Mouse (Mus musculus) thymus, adult 2 months (tissue): ENCODE results near the gene Gtpbp2. TPM values are rescaled to one million over a fixed set of nuclear protein-coding genes. Genes with fewer than 3 reads are reported as not detected.

Experiments used
- DNase-seq: peaks from one replicate; pipeline ENCODE4 v3.0.0; 2021
- H3K27ac ChIP-seq: fragments of 200-500 bp; 2 replicates; pipeline ENCODE4 v1.5.1; 2012; ENCODE audit warnings: low read length, control low read depth; ENCODE audit not compliant: control insufficient read depth, insufficient read depth
- H3K27me3 ChIP-seq: fragments of 200-500 bp; 2 replicates; pipeline ENCODE4 v1.6.1; 2012; ENCODE audit warnings: mild to moderate bottlenecking, low read length, moderate library complexity, mixed read lengths; ENCODE audit not compliant: control insufficient read depth, insufficient read depth
- H3K36me3 ChIP-seq: fragments of 200-500 bp; 2 replicates; pipeline ENCODE4 v1.6.1; 2012; ENCODE audit warnings: mild to moderate bottlenecking, low read length, moderate library complexity; ENCODE audit not compliant: control insufficient read depth, insufficient read depth
- H3K4me1 ChIP-seq: fragments of 200-500 bp; replicated peaks from 2 replicates; pipeline ENCODE4 v1.6.1; 2012; ENCODE audit warnings: low read length; ENCODE audit not compliant: control insufficient read depth, insufficient read depth
- H3K4me3 ChIP-seq: fragments of 200-500 bp; 2 replicates; pipeline ENCODE4 v1.5.1; 2012; ENCODE audit warnings: mild to moderate bottlenecking, low read length, control low read depth, moderate library complexity; ENCODE audit not compliant: control insufficient read depth, insufficient read depth
- CTCF ChIP-seq: fragments of 200-500 bp; IDR thresholded peaks from 2 replicates; pipeline ENCODE4 v1.5.1; 2012; ENCODE audit warnings: mild to moderate bottlenecking, control low read depth, low read length, moderate library complexity, borderline replicate concordance; ENCODE audit not compliant: control insufficient read depth, poor library complexity, insufficient read depth; ENCODE audit errors: extremely low read depth
- POLR2A ChIP-seq: fragments of 200-500 bp; IDR thresholded peaks from 2 replicates; pipeline ENCODE4 v1.6.1; 2012; ENCODE audit warnings: mild to moderate bottlenecking, low read length, control low read depth, moderate library complexity; ENCODE audit not compliant: control insufficient read depth, poor library complexity, insufficient read depth; ENCODE audit errors: extremely low read depth
- WGBS: fragments of 180-500 bp; shearing (Covaris S2); methylation state at CpG from one replicate; pipeline ENCODE4 v1.1.7; 2018; 5-methylcytosine and 5-hydroxymethylcytosine counted together
- polyA plus RNA-seq: library from polyadenylated mRNA; depleted of rRNA; stranded (reverse); fragments of >200 nt; gene quantifications from 2 replicates; pipeline ENCODE4 v1.2.3, GENCODE M21; 2012

Gene Gtpbp2
- polyA plus RNA-seq, 1 experiment, result 339 TPM

DNA sequence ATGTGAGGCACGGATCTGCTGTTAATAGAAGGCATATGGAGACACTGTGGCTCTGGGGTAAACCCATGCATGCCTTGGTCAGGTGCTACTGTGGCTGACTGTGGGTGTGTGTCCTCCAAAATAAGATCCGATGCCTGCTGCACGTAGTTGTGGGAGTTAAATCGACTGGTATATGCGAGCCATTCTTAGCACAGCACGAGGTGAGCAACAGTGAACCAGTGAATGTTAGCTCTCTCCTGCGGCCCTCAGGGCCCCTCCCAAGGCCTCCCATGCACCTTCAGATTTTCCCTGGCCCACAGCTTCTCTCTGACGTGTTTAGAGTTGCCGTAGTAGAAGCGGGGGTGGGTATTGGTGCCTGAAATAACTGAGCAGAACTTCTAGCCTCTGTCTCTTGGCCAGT lies 41.2 kb upstream of the Gtpbp2 start:
- 94% methylated on average over 10 of the region's 10 CpGs for WGBS

DNA sequence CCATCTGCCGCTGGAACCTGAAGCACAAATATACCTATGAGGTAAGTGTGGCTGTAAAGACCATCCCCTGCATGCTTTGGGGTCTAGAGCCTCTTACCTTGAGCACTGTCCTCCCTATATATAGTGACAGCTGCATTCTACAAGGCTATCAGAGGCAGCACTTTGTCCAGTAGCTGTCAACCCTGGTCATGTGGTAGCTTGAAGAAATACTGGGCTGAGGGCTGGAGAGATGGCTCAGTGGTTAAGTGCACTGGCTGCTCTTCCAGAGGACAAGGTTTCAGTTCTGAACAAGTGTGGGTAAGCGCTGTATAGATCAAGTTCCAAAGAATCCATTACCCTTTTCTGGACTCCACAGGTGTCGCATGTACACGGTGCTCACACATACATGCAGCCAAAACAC lies 38.0 kb upstream of the Gtpbp2 start:
- Histone ChIP-seq H3K4me1 (no peaks in the 10 kb centered on the region), H3K36me3 (peaks cover 60% of the 10 kb centered on the region), H3K27me3 (no peaks in the 10 kb centered on the region), H3K4me3 (no peak overlapping the region), H3K27ac (no peak overlapping the region)
- TF ChIP-seq CTCF (no peak), POLR2A (no peak)
- no peak for DNase-seq
- 97% methylated on average over 4 of the region's 4 CpGs for WGBS

More for the DNA sequence above, 41.2 kb upstream of the Gtpbp2 start:
- H3K4me3 ChIP-seq, result no peak overlapping the region
- H3K27me3 ChIP-seq, result no peaks in the 10 kb centered on the region
- H3K36me3 ChIP-seq, result peaks cover 33% of the 10 kb centered on the region
- H3K27ac ChIP-seq, result no peak overlapping the region
- H3K4me1 ChIP-seq, result no peaks in the 10 kb centered on the region
- TF ChIP-seq CTCF (no peak), POLR2A (no peak)
- no peak for DNase-seq

DNA sequence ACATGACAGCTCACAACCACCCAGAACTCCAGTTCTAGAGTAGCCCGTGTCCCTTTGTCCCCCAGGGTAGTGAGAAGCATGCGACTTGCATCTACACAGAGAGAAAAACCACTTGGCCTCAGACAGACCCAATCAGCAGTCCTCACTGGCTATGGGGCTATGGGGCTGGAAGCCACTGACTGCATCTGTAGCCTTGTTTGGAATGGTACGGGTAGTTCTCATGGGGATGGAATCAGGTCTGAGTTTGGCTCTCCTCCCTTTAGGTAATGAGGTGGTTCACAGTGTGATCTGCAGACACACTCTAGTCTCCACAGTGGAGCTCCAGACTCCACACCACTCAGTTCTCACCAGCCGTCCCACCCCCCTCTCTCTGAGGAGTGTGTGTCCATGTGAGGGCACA lies 37.5 kb upstream of the Gtpbp2 start:
- Histone ChIP-seq H3K36me3 (peaks cover 55% of the 10 kb centered on the region), H3K27ac (no peak overlapping the region), H3K27me3 (no peaks in the 10 kb centered on the region), H3K4me3 (no peak overlapping the region), H3K4me1 (no peaks in the 10 kb centered on the region)
- no peak for DNase-seq
- no peak for TF ChIP-seq POLR2A
- no peak for TF ChIP-seq CTCF
- WGBS, result 98% methylated on average over 4 of the region's 4 CpGs

GRCm38 (mm10) chr17:46123953-46124700 lies 36.7 kb upstream of the Gtpbp2 start:
- no peak overlapping the region for H3K27ac ChIP-seq
- peaks cover 49% of the 10 kb centered on the region for H3K36me3 ChIP-seq
- H3K4me3 ChIP-seq, result no peak overlapping the region
- H3K4me1 ChIP-seq, result no peaks in the 10 kb centered on the region
- TF ChIP-seq CTCF (no peak), POLR2A (no peak)
- 94% methylated on average over 12 of the region's 12 CpGs for WGBS
- H3K27me3 ChIP-seq, result no peaks in the 10 kb centered on the region
- no peak for DNase-seq

DNA sequence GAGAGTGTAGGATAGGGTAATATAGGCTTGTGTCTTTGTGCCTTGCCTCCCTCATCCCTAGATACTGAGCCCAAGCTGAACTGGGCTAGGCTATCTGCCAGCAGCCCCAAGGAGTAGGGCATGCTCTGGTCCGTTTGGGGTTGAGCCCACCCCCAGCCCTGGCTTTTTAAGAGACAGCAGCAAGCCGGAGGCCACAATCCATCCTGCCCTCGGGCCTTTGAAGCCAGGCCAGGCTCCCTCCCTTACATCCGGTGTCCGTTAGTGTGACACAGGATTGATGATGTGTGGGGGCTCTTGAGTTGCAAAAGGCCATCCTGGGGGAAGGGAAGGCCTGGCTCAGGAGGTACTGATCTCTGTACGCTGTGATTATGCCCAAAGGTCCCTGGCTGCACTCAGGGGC lies 34.2 kb upstream of the Gtpbp2 start:
- Histone ChIP-seq H3K27me3 (no peaks in the 10 kb centered on the region), H3K4me1 (no peaks in the 10 kb centered on the region), H3K27ac (no peak overlapping the region), H3K4me3 (no peak overlapping the region), H3K36me3 (peaks cover 45% of the 10 kb centered on the region)
- no peak for DNase-seq
- WGBS, result 97% methylated on average over 6 of the region's 6 CpGs
- no peak for TF ChIP-seq CTCF
- TF ChIP-seq POLR2A, result no peak

DNA sequence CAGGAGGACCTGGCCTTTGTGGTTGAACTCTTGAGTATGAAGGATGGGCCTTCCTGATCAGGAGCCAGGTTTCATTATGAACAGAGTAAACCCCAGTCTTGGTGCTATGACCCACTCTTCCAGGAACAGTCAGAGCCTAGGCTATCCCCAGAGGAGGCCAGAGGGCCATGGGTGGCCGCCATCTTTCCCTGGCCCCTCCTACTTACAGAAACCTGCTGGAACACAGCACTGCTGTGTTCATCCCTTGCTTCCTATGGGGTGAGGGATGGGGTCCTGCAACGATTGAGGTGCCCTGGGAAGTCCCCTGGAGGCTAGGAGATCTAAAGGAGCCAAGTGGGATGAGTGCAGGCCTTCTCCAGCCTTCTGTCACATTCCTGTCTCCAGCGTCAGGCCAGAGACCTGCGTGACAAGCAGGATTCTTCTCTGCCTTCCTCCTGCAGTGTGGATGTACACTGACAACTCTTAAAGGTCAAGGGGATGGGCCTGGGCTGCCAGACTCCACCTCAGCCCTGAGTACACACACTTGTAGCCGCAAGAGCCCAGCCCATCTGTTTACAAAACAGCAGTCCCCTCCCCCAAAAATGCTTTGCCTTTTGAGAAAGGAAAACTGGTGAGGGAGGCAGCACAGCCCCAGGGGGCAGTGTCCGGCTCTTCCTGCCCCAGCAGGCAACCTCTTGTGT lies 32.9 kb upstream of the Gtpbp2 start:
- WGBS, result 92% methylated on average over 6 of the region's 6 CpGs
- no peaks in the 10 kb centered on the region for H3K27me3 ChIP-seq
- H3K36me3 ChIP-seq, result peaks cover 39% of the 10 kb centered on the region
- TF ChIP-seq CTCF (no peak), POLR2A (no peak)
- no peak for DNase-seq
- H3K4me1 ChIP-seq, result no peaks in the 10 kb centered on the region
- no peak overlapping the region for H3K27ac ChIP-seq
- no peak overlapping the region for H3K4me3 ChIP-seq
